Mouse (Mus musculus): Measurements from ENCODE around the gene Gm28048.

GRCm38 (mm10) chr11:23013580-23014294 is 31.8 kb upstream of the Gm28048 start:
- TF ChIP-seq GATA1 (IDR thresholded peaks at IDR 0.05; ENCODE audit: borderline replicate concordance, low read length) (no peak), FLI1 (IDR thresholded peaks at IDR 0.05; ENCODE audit: low read length) (no peak)
